Mouse (Mus musculus) stomach, postnatal 0 days (tissue): ENCODE measurements around the gene Mei1. TPM values are rescaled to one million over a fixed set of nuclear protein-coding genes. Genes with fewer than 3 reads are reported as not detected.

Experiments
- ATAC-seq: fragments of 200-750 bp; cut with Nextera tagmentation; 2 replicates; pipeline ENCODE4 v1.8.0; 2017; ENCODE audit not compliant: low FRiP score, low TSS enrichment
- DNase-seq: peaks from one replicate; pipeline ENCODE4 v3.0.0-alpha.2; 2016; ENCODE audit warnings: low spot score
- H3K27ac ChIP-seq: fragments of 300-500 bp; sonication (generic); replicated peaks from 2 replicates; pipeline ENCODE4 v1.5.1; 2014; ENCODE audit warnings: mild to moderate bottlenecking, control low read depth
- H3K27me3 ChIP-seq: fragments of 300-500 bp; sonication (generic); 2 replicates; pipeline ENCODE4 v1.6.1; 2014; ENCODE audit warnings: low read length; ENCODE audit not compliant: control insufficient read depth, insufficient read depth
- H3K36me3 ChIP-seq: fragments of 300-500 bp; sonication (generic); 2 replicates; pipeline ENCODE4 v1.6.1; 2014; ENCODE audit warnings: low read length, mixed read lengths; ENCODE audit not compliant: control insufficient read depth, insufficient read depth
- H3K4me1 ChIP-seq: fragments of 300-500 bp; sonication (generic); replicated peaks from 2 replicates; pipeline ENCODE4 v1.6.1; 2014; ENCODE audit warnings: antibody characterized with exemption; ENCODE audit not compliant: control insufficient read depth, insufficient read depth
- H3K4me2 ChIP-seq: fragments of 300-500 bp; sonication (generic); replicated peaks from 2 replicates; pipeline ENCODE4 v1.6.1; 2014; ENCODE audit warnings: low read depth, mild to moderate bottlenecking, control low read depth, moderate library complexity
- H3K4me3 ChIP-seq: fragments of 300-500 bp; sonication (generic); 2 replicates; pipeline ENCODE4 v1.5.1; 2014; ENCODE audit warnings: low read depth, low read length, control low read depth
- H3K9ac ChIP-seq: fragments of 300-500 bp; sonication (generic); 2 replicates; pipeline ENCODE4 v1.6.1; 2014; ENCODE audit warnings: mild to moderate bottlenecking, low read length, control low read depth, mixed read lengths
- H3K9me3 ChIP-seq: fragments of 300-500 bp; sonication (generic); 2 replicates; pipeline ENCODE4 v1.6.1; 2016; ENCODE audit warnings: low read length; ENCODE audit not compliant: control insufficient read depth
- CTCF ChIP-seq: IDR thresholded peaks from 2 replicates; pipeline ENCODE4 v1.5.1; 2016; ENCODE audit warnings: antibody characterized with exemption, low read depth, mild to moderate bottlenecking, moderate library complexity
- EP300 ChIP-seq: optimal IDR thresholded peaks from 2 replicates; pipeline ENCODE3; 2016; ENCODE audit warnings: antibody characterized with exemption
- WGBS: fragments of 180-500 bp; shearing (Covaris S2); extraction: QIAGEN DNeasy Blood & Tissue Kit; methylation state at CpG from one replicate; pipeline ENCODE4 v1.1.7; 2014; 5-methylcytosine and 5-hydroxymethylcytosine counted together
- polyA plus RNA-seq: library from polyadenylated mRNA; unstranded; fragments of >200 nt; fragmentation: Nextera tagmentation; extraction: Ambion mirVana; gene quantifications from 2 replicates; pipeline ENCODE4 v1.2.1, GENCODE M21; 2015

Mei1 gene
- polyA plus RNA-seq = 0.02 and 0.04 TPM in 2 replicates

DNA sequence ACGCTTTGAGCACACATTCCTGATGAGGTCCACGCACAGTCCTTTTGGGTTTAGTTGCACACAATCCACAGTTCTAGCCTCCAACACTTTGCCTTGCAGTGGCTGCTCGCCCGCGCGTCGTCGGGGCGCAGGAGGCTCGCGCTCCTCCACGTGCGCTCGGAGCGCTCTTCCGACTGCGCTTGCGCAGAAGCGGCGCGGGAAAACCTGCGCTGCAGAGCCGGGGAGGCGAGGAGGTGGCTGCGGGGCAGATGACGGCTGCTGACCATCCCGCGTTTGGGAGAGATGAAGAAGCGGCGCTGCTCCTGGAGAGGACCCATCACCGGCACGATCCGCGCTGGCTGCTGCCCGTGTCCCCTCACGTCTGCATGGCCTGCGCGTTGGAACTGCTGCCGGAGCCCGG, at the start of gene Mei1:
Mei1 (plus strand) TSS at position 99 of the 400 bp plus-strand sequence.
- DNase-seq = no peak
- no peak within 1 kb of the TSS for H3K9ac ChIP-seq
- no peak for ATAC-seq
- H3K4me3 ChIP-seq = no peak within 1 kb of the TSS; the same call in 1 of the 2 replicates
- no peaks in the 10 kb centered on the region for H3K9me3 ChIP-seq
- no peaks in the 10 kb centered on the region for H3K4me1 ChIP-seq
- H3K27ac ChIP-seq = no peak within 1 kb of the TSS
- no peak for TF ChIP-seq CTCF
- TF ChIP-seq EP300 = no peak
- WGBS = 19% methylated on average over 40 of the region's 40 CpGs
- no peaks in the 10 kb centered on the region for H3K36me3 ChIP-seq
- no peak within 1 kb of the TSS for H3K4me2 ChIP-seq
- peaks cover 10% of the 10 kb centered on the region; the same call in 1 of the 2 replicates for H3K27me3 ChIP-seq

DNA sequence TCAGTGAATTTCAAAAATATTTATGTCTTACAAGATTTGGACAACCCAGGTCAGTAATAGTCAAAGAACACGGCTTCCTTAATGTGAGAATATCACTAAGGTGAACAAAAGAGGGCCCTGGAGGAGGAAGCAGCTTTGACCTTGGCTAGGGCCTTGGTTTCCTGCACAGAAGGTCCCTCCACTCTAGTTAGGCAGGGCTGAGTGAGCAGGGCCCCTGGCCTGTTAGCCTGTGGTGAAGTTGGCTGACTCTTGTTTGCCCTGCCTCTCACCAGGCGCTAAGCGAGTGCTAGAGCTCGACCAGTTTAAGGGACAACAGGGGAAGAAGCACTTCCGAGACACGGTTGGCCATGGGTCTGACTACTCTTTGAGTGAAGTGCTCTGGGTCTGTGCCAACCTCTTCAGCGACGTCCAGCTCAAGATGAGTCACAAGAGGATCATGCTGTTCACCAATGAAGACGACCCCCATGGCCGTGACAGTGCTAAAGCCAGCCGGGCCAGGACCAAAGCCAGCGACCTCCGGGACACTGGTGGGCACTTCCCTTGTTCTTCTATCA, 47.2 kb upstream of the Mei1 start:
- ATAC-seq = no peak
- Histone ChIP-seq H3K4me2 (no peak overlapping the region), H3K4me1 (no peaks in the 10 kb centered on the region), H3K4me3 (no peak overlapping the region), H3K27me3 (no peaks in the 10 kb centered on the region), H3K9ac (no peak overlapping the region), H3K36me3 (peaks cover 13% of the 10 kb centered on the region), H3K9me3 (no peaks in the 10 kb centered on the region), H3K27ac (no peak overlapping the region)
- no peak for DNase-seq
- WGBS = 77% methylated on average over 13 of the region's 13 CpGs
- no peak for TF ChIP-seq EP300
- TF ChIP-seq CTCF = no peak

DNA sequence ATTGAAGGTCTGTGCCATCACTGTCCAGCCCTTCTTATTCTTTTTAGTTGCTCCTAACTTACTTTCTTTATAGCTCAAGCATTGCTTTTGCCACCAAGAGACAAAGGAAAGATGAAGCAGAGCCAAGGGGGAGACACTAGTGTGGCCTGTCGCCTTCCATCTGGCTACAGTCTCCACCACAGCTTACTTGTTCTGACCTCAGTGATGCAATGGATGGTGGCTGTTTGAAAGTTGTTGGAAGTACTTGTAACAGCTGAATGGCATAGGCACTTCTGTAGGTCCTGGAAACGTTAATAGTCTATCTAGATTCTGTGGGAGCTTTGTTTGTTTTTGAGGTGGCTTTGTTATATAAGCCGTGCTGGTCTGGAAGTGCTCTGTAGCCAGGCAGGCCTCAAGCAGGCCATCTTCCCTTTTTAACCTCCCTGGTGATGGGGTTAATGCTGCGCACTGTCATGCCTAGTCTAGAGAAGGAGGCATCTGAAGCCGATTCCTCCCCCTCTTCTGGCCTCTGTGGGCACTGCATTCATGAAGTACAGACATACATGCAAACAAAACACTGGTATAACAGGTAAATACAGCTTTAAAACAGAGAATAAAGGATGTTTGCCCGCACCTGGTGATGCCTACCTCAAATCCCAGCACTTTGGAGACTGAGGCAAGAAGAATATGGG, 45.7 kb upstream of the Mei1 start:
- no peaks in the 10 kb centered on the region for H3K4me1 ChIP-seq
- ATAC-seq (no peak), DNase-seq (no peak)
- WGBS = 85% methylated on average over 6 of the region's 6 CpGs
- H3K27ac ChIP-seq = no peak overlapping the region
- H3K4me2 ChIP-seq = no peak overlapping the region
- no peak overlapping the region for H3K9ac ChIP-seq
- peaks cover 14% of the 10 kb centered on the region for H3K36me3 ChIP-seq
- no peak overlapping the region for H3K4me3 ChIP-seq
- TF ChIP-seq EP300 (no peak), CTCF (peak; percentile 4; the same call in 1 of the 2 replicates)
- no peaks in the 10 kb centered on the region for H3K27me3 ChIP-seq
- H3K9me3 ChIP-seq = no peaks in the 10 kb centered on the region

DNA sequence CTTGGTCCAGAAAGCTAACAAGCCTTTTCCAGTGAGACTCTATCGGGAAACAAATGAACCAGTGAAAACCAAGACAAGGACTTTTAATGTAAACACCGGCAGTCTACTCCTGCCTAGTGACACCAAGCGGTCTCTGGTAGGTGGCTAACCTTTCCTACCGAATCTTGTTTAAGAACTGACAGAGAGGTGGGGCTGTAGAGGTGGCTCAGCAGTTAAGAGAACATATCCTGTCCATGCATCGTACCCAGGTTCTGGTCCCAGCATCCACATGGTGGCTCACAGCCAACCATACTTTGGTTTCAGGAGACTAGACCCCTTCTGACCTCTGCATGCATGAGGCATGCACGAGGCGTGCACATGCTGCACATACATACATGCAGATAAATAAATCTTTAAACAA, 42.5 kb upstream of the Mei1 start:
- TF ChIP-seq CTCF = no peak
- no peak for TF ChIP-seq EP300
- DNase-seq (no peak), ATAC-seq (no peak)
- no peak overlapping the region for H3K27ac ChIP-seq
- no peaks in the 10 kb centered on the region for H3K9me3 ChIP-seq
- H3K9ac ChIP-seq = no peak overlapping the region
- peaks cover 15% of the 10 kb centered on the region for H3K36me3 ChIP-seq
- WGBS = 86% methylated on average over 7 of the region's 7 CpGs
- no peak overlapping the region for H3K4me2 ChIP-seq
- H3K4me1 ChIP-seq = no peaks in the 10 kb centered on the region
- no peak overlapping the region for H3K4me3 ChIP-seq
- H3K27me3 ChIP-seq = no peaks in the 10 kb centered on the region

DNA sequence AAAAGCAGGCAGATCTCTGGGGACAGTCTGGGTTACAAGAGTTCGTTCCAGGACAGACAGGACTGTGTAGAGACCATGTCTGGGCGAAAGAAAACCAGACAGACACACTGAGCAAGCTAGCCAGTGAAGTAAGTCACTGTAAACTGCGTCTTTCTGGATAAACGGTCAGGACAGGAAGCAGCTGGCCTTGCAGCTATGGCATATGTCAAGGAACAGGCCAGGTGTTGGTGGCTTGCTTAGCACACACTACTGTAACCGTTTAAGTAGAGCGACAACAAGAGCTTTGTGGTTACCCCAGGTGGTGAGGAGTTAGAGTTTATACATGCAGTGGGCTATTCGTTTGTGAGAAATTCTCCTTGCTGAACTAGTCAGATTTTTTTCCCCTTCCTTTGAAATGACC, 42.1 kb upstream of the Mei1 start:
- Histone ChIP-seq H3K9me3 (no peaks in the 10 kb centered on the region), H3K27ac (no peak overlapping the region), H3K9ac (no peak overlapping the region), H3K4me2 (no peak overlapping the region), H3K36me3 (peaks cover 14% of the 10 kb centered on the region), H3K27me3 (no peaks in the 10 kb centered on the region), H3K4me1 (no peaks in the 10 kb centered on the region), H3K4me3 (no peak overlapping the region)
- ATAC-seq (no peak), DNase-seq (no peak)
- no peak for TF ChIP-seq CTCF
- no peak for TF ChIP-seq EP300
- WGBS = 73% methylated on average over 7 of the region's 7 CpGs

DNA sequence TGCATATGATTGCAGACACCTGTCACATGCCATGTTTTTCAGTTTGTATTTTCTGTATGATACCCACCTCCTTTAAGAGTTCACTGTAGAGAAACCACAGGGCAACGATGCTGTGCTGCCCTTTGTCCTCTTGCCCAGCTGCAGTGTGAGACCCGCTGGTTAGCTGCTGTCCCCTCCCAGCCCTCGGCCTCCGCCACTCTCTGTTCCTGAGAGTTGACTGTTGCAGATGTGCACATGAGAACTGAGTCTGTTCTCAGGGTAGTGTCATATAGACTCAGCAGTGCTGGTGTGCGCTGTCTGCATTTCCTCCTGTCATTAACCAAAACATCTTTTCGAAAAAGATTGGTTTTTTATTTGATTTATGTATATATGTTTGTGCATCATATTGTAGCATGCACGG, 37.4 kb upstream of the Mei1 start:
- no peaks in the 10 kb centered on the region for H3K27me3 ChIP-seq
- DNase-seq (no peak), ATAC-seq (no peak)
- peaks cover 11% of the 10 kb centered on the region for H3K36me3 ChIP-seq
- 90% methylated on average over 7 of the region's 7 CpGs for WGBS
- no peak for TF ChIP-seq CTCF
- TF ChIP-seq EP300 = no peak
- H3K9me3 ChIP-seq = no peaks in the 10 kb centered on the region
- H3K4me2 ChIP-seq = no peak overlapping the region
- no peak overlapping the region for H3K27ac ChIP-seq
- H3K4me3 ChIP-seq = no peak overlapping the region
- H3K4me1 ChIP-seq = no peaks in the 10 kb centered on the region
- H3K9ac ChIP-seq = no peak overlapping the region
